Mouse (Mus musculus) liver, postnatal 0 days (tissue): ENCODE data around the gene Plpp7. TPM values are rescaled to one million over a fixed set of nuclear protein-coding genes. Genes with fewer than 3 reads are reported as not detected.

Source experiments
- ATAC-seq: fragments of 200-750 bp; cut with Nextera tagmentation; 2 replicates; pipeline ENCODE4 v1.8.0; 2017; ENCODE audit warnings: mild to moderate bottlenecking, moderate library complexity
- DNase-seq: peaks from one replicate; pipeline ENCODE4 v3.0.0-alpha.2; 2016
- H3K27ac ChIP-seq: fragments of 300-500 bp; sonication (generic); 2 replicates; pipeline ENCODE4 v1.5.1; 2014; ENCODE audit warnings: antibody characterized with exemption, moderate library complexity, mild to moderate bottlenecking, low read depth
- H3K27me3 ChIP-seq: fragments of 300-500 bp; sonication (generic); 2 replicates; pipeline ENCODE4 v1.6.1; 2014; ENCODE audit warnings: low read length, control low read depth, mixed read lengths; ENCODE audit not compliant: insufficient read depth
- H3K36me3 ChIP-seq: fragments of 300-500 bp; sonication (generic); replicated peaks from 2 replicates; pipeline ENCODE4 v1.6.1; 2014; ENCODE audit warnings: mild to moderate bottlenecking, control low read depth, low read length, moderate library complexity, mixed read lengths; ENCODE audit not compliant: insufficient read depth
- H3K4me1 ChIP-seq: fragments of 300-500 bp; sonication (generic); 2 replicates; pipeline ENCODE4 v1.6.1; 2014; ENCODE audit warnings: antibody characterized with exemption, mild to moderate bottlenecking, control low read depth; ENCODE audit not compliant: insufficient read depth
- H3K4me2 ChIP-seq: fragments of 300-500 bp; sonication (generic); 2 replicates; pipeline ENCODE4 v1.6.1; 2014; ENCODE audit warnings: low read depth, mild to moderate bottlenecking, low read length, moderate library complexity, mixed read lengths
- H3K4me3 ChIP-seq: fragments of 300-500 bp; sonication (generic); 2 replicates; pipeline ENCODE4 v1.5.1; 2014; ENCODE audit warnings: low read depth, low read length
- H3K9ac ChIP-seq: fragments of 300-500 bp; sonication (generic); replicated peaks from 2 replicates; pipeline ENCODE4 v1.6.1; 2014; ENCODE audit warnings: mild to moderate bottlenecking, moderate library complexity
- H3K9me3 ChIP-seq: fragments of 300-500 bp; sonication (generic); 2 replicates; pipeline ENCODE4 v1.6.1; 2016; ENCODE audit warnings: mild to moderate bottlenecking, control low read depth, low read length, mixed read lengths
- CTCF ChIP-seq: sonication (generic); IDR thresholded peaks from 2 replicates; pipeline ENCODE4 v1.5.1; 2016; ENCODE audit warnings: antibody characterized with exemption, low read depth
- EP300 ChIP-seq: IDR thresholded peaks from 2 replicates; pipeline ENCODE4 v1.6.1; 2016; ENCODE audit warnings: antibody characterized with exemption, low read depth, mild to moderate bottlenecking
- WGBS: fragments of 180-500 bp; shearing (Covaris S2); extraction: QIAGEN DNeasy Blood & Tissue Kit; methylation state at CpG from one replicate; pipeline ENCODE4 v1.1.7; 2014; ENCODE audit not compliant: insufficient replicate concordance; 5-methylcytosine and 5-hydroxymethylcytosine counted together
- polyA plus RNA-seq: library from polyadenylated mRNA; unstranded; fragments of >200 nt; fragmentation: Nextera tagmentation; extraction: Ambion mirVana; gene quantifications from 2 replicates; pipeline ENCODE4 v1.2.1, GENCODE M21; 2015

Plpp7 gene
- polyA plus RNA-seq, 1 experiment from 2014 or later: 1.7 TPM

DNA sequence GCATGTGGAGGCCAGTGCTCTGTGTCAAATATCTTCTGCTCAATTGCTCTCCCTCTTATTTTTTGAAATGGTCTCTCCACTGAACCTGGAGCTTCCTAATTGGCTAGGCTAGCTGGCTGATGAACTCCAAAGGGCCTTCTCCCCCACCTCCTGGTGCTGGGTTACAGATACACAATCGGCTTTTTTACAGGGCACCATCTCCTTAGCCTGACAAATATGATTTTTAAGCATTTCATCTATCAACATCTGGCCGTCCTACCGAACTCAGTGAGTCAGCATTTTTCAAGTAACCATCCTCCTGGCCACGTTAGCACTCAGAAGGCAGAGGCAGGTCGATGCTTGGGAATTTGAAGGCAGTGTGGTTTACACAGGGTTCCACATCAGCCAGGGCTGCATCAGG lies 49.3 kb downstream of the Plpp7 start:
- H3K4me2 ChIP-seq: no peak overlapping the region
- peaks cover 13% of the 10 kb centered on the region for H3K4me1 ChIP-seq
- peak overlapping the region; percentile 3; the same call in 1 of the 2 replicates for H3K27ac ChIP-seq
- no peak overlapping the region for H3K9ac ChIP-seq
- no peaks in the 10 kb centered on the region for H3K27me3 ChIP-seq
- H3K36me3 ChIP-seq: no peaks in the 10 kb centered on the region
- TF ChIP-seq CTCF: no peak
- 0 out of 2 replicates have a peak, but pooled peaks have one; percentile 43 for TF ChIP-seq EP300
- ATAC-seq: peak; percentile 24
- no peak for DNase-seq
- 50% methylated on average over 5 of the region's 5 CpGs for WGBS
- no peaks in the 10 kb centered on the region for H3K9me3 ChIP-seq
- no peak overlapping the region for H3K4me3 ChIP-seq

DNA sequence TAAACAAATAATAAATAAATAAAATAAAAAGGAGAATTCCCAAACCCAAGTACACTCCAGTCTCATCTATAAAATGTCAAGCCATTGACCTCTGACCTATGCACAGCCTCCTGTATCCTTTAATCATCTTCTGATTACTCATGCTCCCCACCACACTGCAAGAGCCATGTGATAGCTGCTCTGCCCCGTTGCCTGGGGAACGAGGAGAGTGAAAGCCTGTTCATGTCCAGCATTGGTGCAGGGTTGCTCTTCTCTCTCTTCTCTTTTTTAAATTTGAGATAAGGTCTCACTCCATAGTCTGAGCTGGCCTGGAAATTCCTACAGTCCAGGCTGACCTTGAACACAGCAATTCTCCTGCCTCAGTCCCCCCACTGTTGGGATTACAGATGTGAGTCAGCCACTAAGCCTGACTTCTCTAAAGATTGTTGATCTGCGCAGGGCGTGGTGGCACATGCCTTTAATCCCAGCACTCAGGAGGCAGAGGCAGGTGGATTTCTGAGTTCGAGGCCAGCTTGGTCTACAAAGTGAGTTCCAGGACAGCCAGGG lies 51.4 kb downstream of the Plpp7 start:
- H3K4me1 ChIP-seq: peaks cover 6% of the 10 kb centered on the region
- no peaks in the 10 kb centered on the region for H3K36me3 ChIP-seq
- no peak overlapping the region for H3K27ac ChIP-seq
- WGBS: 70% methylated on average over 5 of the region's 5 CpGs
- no peak overlapping the region for H3K9ac ChIP-seq
- H3K4me3 ChIP-seq: no peak overlapping the region
- ATAC-seq (no peak), DNase-seq (no peak)
- no peaks in the 10 kb centered on the region for H3K27me3 ChIP-seq
- H3K4me2 ChIP-seq: no peak overlapping the region
- TF ChIP-seq EP300 (no peak), CTCF (no peak)
- H3K9me3 ChIP-seq: no peaks in the 10 kb centered on the region

DNA sequence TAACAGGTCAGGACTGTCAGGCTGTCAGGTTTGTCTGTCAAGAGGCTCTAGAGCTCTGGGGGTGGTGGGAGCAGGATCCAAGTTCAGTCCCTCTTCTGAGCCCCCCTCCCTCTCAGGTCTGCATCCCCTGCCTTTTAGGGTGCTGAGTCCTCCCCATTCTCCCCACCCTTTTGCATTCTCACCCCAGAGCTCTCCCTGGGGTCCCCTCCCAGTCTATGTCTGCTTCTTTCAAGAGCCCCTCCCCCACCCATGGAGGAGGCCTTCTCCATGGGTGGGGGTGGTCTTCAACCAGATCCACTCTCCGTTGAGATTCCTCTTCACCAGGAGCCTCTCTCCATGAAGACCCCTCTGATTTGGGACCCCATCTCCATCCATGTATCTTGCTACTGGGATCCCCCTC lies 54.8 kb downstream of the Plpp7 start:
- TF ChIP-seq EP300 (no peak), CTCF (no peak)
- H3K27me3 ChIP-seq: no peaks in the 10 kb centered on the region
- no peak for ATAC-seq
- 47% methylated on average over 1 of the region's 1 CpGs for WGBS
- H3K4me1 ChIP-seq: peaks cover 35% of the 10 kb centered on the region
- no peak for DNase-seq
- H3K27ac ChIP-seq: no peak overlapping the region
- H3K9me3 ChIP-seq: no peaks in the 10 kb centered on the region
- H3K4me2 ChIP-seq: peak overlapping the region; percentile 86
- H3K9ac ChIP-seq: no peak overlapping the region; the same call in 1 of the 2 replicates
- peak overlapping the region; percentile 97 for H3K4me3 ChIP-seq
- H3K36me3 ChIP-seq: no peaks in the 10 kb centered on the region

DNA sequence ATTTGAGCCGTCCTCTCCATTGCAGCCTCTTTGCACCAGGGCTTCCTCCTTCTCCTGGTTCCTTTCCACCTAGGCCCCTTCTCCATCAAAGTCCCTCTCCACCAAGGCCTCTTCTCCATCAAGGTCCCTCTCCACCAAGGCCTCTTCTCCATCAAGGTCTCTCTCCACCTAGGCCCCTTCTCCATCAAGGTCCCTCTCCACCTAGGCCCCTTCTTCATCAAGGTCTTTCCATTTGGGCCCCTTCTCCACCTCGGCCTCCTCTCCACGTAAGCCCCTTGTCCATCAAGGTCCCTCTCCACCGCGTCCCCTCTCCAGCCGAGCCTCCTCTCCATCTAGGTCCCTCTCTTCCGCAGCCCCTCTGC lies 55.2 kb downstream of the Plpp7 start:
- peak overlapping the region; percentile 97 for H3K9ac ChIP-seq
- H3K9me3 ChIP-seq: no peaks in the 10 kb centered on the region
- ATAC-seq (no peak), DNase-seq (no peak)
- peak overlapping the region; percentile 86 for H3K4me2 ChIP-seq
- no peaks in the 10 kb centered on the region for H3K27me3 ChIP-seq
- peak overlapping the region; percentile 97 for H3K4me3 ChIP-seq
- peak overlapping the region; percentile 99 for H3K27ac ChIP-seq
- H3K4me1 ChIP-seq: peaks cover 39% of the 10 kb centered on the region
- no peaks in the 10 kb centered on the region for H3K36me3 ChIP-seq
- TF ChIP-seq EP300: no peak
- TF ChIP-seq CTCF: no peak
- 7% methylated on average over 7 of the region's 7 CpGs for WGBS

DNA sequence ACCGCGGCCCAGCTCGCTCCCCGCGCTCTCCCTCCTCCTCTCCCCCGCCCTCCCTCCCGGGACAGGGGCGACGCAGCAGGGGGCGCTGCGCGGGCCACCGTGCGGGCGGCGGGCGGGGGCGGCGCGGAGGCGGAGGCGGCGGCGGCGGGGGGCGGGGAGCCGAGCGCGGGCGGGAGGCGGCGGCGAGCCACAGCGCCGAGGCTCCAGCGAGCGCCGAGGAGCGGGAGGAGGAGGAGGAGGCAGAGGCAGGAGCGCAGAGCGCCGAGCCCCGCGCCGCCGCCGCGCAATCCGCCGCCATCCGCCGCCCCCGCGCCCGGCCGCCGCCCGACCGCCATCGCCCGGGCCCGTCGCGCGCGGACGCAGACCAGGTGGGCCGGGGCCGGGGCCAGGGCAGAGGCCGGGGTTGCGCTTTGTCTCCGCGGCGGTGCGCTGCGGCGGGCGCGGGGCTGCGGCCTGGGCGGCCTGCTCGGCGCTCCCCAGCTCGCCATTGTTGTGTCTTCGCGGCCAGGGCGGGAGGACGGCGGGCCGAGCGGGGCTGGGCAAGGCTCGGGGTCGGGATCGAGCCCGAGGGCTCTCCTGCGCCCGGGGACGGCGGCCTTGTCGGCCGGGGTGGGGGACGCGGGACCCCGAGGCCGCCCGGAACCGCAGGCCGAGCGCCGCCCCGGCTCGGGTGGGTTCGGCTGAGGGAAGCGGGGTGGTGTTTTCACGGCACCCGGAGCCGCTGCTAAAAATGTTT lies 55.8 kb downstream of the Plpp7 start, which contains the start of gene Prrc2b:
Gene Prrc2b, plus strand, starts transcription at position 159 of the 736 bp plus-strand sequence.
- no peaks in the 10 kb centered on the region for H3K27me3 ChIP-seq
- WGBS: 3% methylated on average over 104 of the region's 117 CpGs
- ATAC-seq (peak; percentile 65), DNase-seq (peak; percentile 79)
- no peak for TF ChIP-seq EP300
- TF ChIP-seq CTCF: peak; percentile 44
- peak within 1 kb of the TSS; percentile 99 for H3K27ac ChIP-seq
- H3K4me1 ChIP-seq: peaks cover 45% of the 10 kb centered on the region
- peak within 1 kb of the TSS; percentile 97 for H3K9ac ChIP-seq
- H3K9me3 ChIP-seq: no peaks in the 10 kb centered on the region
- H3K4me3 ChIP-seq: peak within 1 kb of the TSS; percentile 97
- peak within 1 kb of the TSS; percentile 86 for H3K4me2 ChIP-seq
- H3K36me3 ChIP-seq: no peaks in the 10 kb centered on the region

DNA sequence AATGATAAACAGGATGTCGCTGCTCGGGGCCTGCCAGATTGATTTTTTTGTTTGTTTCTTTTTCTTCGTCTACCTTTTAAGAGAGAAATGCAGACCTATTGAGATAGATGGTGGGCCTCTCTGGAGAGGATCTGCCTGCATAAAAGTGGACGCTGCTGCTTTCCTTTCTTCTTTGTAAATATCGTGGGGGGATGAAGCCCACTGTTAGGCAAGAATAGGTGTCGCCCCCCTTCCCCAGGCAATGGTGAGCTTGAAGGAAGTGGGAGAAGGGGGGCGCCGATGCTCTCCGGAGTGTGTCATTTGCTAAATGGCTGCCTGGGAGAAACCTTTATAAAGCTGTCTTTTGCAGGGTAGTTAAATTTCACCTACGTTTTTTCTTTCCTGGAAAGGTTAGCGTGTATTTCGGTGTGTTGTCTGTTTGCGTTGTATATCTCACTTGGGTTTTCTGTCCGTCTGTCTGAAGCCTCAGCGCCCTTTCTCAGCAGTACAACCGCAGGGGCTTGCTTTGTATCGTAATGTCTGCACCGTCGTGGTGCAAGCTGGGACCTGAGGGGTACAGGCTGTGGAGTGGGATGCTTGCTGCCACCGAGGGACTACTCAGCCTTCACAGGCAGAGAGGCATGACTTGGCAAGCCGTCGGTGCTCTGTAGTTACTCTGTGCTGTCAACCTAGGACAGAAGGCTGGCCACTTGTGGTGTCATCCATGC lies 56.5 kb downstream of the Plpp7 start:
- WGBS: under 1% methylated on average over 22 of the region's 22 CpGs
- TF ChIP-seq CTCF: no peak
- no peak for TF ChIP-seq EP300
- Histone ChIP-seq H3K9me3 (no peaks in the 10 kb centered on the region), H3K4me1 (peaks cover 52% of the 10 kb centered on the region), H3K27ac (peak overlapping the region; percentile 99), H3K36me3 (no peaks in the 10 kb centered on the region), H3K4me2 (peak overlapping the region; percentile 86), H3K9ac (peak overlapping the region; percentile 97), H3K4me3 (peak overlapping the region; percentile 97), H3K27me3 (no peaks in the 10 kb centered on the region)
- DNase-seq (peak; percentile 62), ATAC-seq (peak; percentile 40)
